Mouse (Mus musculus) forebrain, embryonic 10.5 days (tissue): ENCODE results near the gene Get4. TPM values are rescaled to one million over a fixed set of nuclear protein-coding genes. Genes with fewer than 3 reads are reported as not detected.

Experiments
- DNase-seq: peaks from one replicate; pipeline ENCODE4 v3.0.0-alpha.2; 2017; ENCODE audit warnings: low spot score; ENCODE audit errors: extremely low spot score
- H3K27ac ChIP-seq: fragments of 300-500 bp; sonication (generic); 2 replicates; pipeline ENCODE4 v1.5.1; 2016; ENCODE audit warnings: mild to moderate bottlenecking
- H3K27me3 ChIP-seq: fragments of 300-500 bp; sonication (generic); 2 replicates; pipeline ENCODE4 v1.6.1; 2016; ENCODE audit warnings: mild to moderate bottlenecking; ENCODE audit not compliant: poor library complexity, severe bottlenecking
- H3K36me3 ChIP-seq: fragments of 300-500 bp; sonication (generic); replicated peaks from 2 replicates; pipeline ENCODE4 v1.6.1; 2016; ENCODE audit warnings: mild to moderate bottlenecking, moderate library complexity
- H3K4me1 ChIP-seq: fragments of 300-500 bp; sonication (generic); 2 replicates; pipeline ENCODE4 v1.6.1; 2016
- H3K4me3 ChIP-seq: fragments of 300-500 bp; sonication (generic); 2 replicates; pipeline ENCODE4 v1.5.1; 2016; ENCODE audit warnings: mild to moderate bottlenecking, moderate library complexity
- H3K9me3 ChIP-seq: fragments of 300-500 bp; sonication (generic); 2 replicates; pipeline ENCODE4 v1.6.1; 2016; ENCODE audit warnings: mild to moderate bottlenecking, moderate library complexity
- WGBS: fragments of 180-500 bp; shearing (Covaris S2); methylation state at CpG from one replicate; pipeline ENCODE4 v1.1.7; 2016; 5-methylcytosine and 5-hydroxymethylcytosine counted together
- polyA plus RNA-seq: library from polyadenylated mRNA; unstranded; fragments of >200 nt; fragmentation: Nextera tagmentation; extraction: Ambion mirVana; gene quantifications from 2 replicates; pipeline ENCODE4 v1.2.1, GENCODE M21; 2016

Gene Get4
- polyA plus RNA-seq, 1 experiment from 2014 or later: 187 TPM

DNA sequence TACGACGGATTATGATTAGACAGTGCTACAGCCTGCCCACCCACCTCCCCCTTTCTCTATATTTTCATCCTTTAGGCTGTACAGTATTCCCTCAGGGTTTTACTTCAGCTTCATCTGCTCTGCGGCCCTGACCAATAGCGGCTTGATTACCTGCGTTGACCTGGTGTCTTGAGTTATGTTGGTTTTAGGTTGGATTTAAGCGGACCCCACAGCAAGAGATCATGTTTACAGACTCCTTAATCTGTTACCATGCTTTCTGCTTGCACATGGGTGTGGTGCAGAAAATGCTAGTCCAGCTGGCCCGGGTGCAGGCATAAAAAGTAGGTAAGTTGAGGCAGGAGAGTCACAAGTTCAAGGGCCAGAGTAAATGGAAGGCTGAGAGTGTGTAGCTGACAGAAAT is 845 bp upstream of the Get4 start:
- H3K9me3 ChIP-seq: no peaks in the 10 kb centered on the region
- peaks cover 31% of the 10 kb centered on the region for H3K4me1 ChIP-seq
- H3K27ac ChIP-seq: peak overlapping the region; percentile 94
- no peak for DNase-seq
- no peaks in the 10 kb centered on the region for H3K27me3 ChIP-seq
- peaks cover 62% of the 10 kb centered on the region for H3K36me3 ChIP-seq
- H3K4me3 ChIP-seq: peak overlapping the region; percentile 82; the same call in 1 of the 2 replicates
- 84% methylated on average over 7 of the region's 7 CpGs for WGBS

DNA sequence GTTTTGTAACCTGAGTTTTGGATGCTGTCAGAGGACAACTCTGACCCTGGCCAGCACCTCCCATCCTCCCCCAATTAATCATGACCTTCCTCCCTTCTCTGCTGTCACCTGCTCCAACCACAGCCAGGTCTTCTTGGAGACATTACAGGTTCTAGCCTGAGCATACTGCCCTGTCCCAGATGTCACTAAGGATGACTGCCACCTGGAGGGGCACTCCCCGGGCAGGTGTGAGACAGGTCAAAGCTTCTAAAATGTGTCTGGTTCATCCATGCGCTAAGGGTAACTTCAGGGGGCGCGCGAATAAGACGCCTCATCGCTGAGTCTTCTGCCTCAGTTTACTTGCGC is 416 bp upstream of the Get4 start:
- 1% methylated on average over 8 of the region's 8 CpGs for WGBS

DNA sequence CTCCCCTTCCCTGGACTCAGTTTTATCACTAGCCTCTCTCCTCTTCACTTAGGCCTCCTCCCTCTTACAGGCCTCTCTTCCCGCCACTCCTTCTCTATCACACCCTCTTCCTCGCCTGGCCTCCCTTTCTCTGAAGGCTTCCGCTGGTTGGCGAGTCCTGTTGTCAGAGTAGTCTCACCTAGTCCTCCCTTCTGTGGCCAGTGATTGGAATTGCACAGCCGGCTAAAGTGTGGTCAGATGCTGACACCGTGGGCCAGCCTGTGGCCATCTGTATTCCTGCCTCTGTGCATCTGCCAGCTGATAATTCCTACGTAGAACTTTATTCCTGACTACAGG is 754 bp downstream of the Get4 start:
- H3K4me1 ChIP-seq: peaks cover 36% of the 10 kb centered on the region
- H3K4me3 ChIP-seq: peak overlapping the region; percentile 82
- no peaks in the 10 kb centered on the region for H3K9me3 ChIP-seq
- H3K36me3 ChIP-seq: peaks cover 61% of the 10 kb centered on the region
- WGBS: 2% methylated on average over 7 of the region's 7 CpGs
- DNase-seq: no peak
- peak overlapping the region; percentile 94 for H3K27ac ChIP-seq
- no peaks in the 10 kb centered on the region for H3K27me3 ChIP-seq

More for the DNA sequence above, 416 bp upstream of the Get4 start:
- Histone ChIP-seq H3K27me3 (no peaks in the 10 kb centered on the region), H3K4me1 (peaks cover 31% of the 10 kb centered on the region), H3K27ac (peak overlapping the region; percentile 94), H3K4me3 (peak overlapping the region; percentile 82), H3K36me3 (peaks cover 61% of the 10 kb centered on the region), H3K9me3 (no peaks in the 10 kb centered on the region)
- DNase-seq: no peak

DNA sequence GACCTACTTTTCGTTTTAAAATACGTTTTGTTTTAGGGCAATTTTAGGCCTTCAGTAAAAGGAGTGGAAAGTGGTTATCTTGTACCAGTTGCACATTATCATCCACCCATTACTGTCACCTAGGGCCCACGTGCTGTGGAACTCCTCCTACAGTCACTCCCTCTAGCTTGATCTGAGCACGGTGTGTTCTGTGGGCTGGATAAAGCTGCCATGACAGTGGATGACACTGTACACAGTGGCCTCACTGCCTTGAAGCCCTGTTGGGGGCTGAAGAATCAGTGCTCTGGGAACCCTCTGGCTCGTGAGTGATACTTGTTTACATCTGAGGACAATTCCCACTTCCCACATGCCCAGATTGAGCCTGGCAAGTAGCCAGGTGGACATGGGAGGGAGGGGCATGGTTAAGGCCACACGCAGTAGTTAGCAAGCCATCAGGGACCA is 1.2 kb downstream of the Get4 start:
- Histone ChIP-seq H3K4me1 (peaks cover 36% of the 10 kb centered on the region), H3K4me3 (peak overlapping the region; percentile 82), H3K9me3 (no peaks in the 10 kb centered on the region), H3K27me3 (no peaks in the 10 kb centered on the region), H3K36me3 (peaks cover 61% of the 10 kb centered on the region), H3K27ac (peak overlapping the region; percentile 94)
- 18% methylated on average over 6 of the region's 6 CpGs for WGBS
- no peak for DNase-seq

DNA sequence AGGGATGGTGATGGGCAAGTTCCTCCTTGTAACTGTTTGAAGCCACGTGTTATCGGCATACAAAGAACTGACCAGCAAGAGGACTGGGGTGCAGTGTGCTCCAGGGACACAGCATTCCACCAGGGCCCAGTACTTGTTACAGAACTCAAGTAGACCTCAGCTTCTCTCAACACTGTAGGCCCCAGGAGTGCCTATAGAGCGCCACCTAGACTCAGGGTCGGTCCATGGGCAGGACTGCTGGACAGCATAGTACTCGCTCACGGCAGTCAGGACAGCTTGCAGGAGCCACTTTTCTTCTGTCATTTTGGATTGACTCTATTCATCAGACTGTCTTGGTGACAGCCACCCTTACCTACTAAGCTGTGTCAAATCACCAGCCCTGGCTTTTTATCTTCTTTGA is 2.8 kb downstream of the Get4 start:
- WGBS: 87% methylated on average over 6 of the region's 6 CpGs
- H3K4me1 ChIP-seq: peaks cover 36% of the 10 kb centered on the region
- H3K9me3 ChIP-seq: no peaks in the 10 kb centered on the region
- no peak overlapping the region for H3K27ac ChIP-seq
- H3K4me3 ChIP-seq: no peak overlapping the region
- H3K36me3 ChIP-seq: peaks cover 62% of the 10 kb centered on the region
- H3K27me3 ChIP-seq: no peaks in the 10 kb centered on the region
- DNase-seq: no peak

DNA sequence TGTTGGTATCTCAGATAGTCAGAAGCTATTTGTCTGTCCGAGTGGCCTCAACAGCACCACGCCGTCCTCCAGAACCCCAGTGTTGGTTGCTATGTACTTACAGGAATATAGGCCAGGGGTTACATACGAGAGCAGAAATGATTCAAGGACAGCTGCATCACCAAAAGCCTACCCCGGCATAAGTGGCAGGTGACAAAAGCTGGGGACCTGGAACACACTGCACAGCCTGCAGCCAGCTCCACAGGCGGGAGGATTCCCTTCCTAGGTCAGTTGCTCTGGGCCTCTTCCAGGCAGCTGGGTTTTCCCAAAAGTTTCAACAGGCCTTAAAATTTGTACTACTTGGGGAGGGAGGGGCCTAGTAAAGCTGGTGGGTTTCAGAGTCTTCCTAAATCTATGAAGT is 3.7 kb downstream of the Get4 start:
- H3K27ac ChIP-seq: no peak overlapping the region
- H3K4me3 ChIP-seq: no peak overlapping the region
- H3K9me3 ChIP-seq: no peaks in the 10 kb centered on the region
- H3K27me3 ChIP-seq: no peaks in the 10 kb centered on the region
- H3K4me1 ChIP-seq: peaks cover 36% of the 10 kb centered on the region
- DNase-seq: no peak
- WGBS: 92% methylated on average over 6 of the region's 6 CpGs
- peaks cover 62% of the 10 kb centered on the region for H3K36me3 ChIP-seq

DNA sequence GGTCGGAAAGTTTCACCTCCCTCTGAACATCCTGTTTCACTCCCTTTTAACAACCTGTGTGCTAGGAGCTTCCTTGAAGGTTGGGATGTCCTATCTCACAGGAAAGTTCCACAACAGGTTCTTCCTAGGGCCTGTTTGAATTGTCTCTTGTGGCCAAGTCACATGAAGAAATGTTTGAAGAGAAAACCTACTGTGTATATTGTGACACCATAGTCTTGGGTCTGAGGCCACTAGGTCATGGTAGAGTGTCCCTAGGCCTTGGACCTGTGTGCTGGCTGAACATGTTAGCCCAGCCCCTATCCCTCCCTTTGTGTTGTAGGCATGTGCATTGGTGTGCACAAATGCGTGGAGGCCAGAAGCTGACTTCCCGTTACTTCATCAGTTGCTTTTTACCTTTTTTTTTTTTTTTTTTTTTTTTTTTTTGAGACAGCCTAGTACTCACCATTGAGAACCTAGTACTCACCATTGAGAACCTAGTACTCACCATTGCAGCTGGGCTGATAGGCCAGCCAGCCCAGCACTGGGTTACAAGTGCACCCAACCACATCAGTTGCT is 4.2 kb downstream of the Get4 start:
- no peak overlapping the region for H3K4me3 ChIP-seq
- 88% methylated on average over 3 of the region's 3 CpGs for WGBS
- H3K4me1 ChIP-seq: peaks cover 35% of the 10 kb centered on the region
- H3K27ac ChIP-seq: no peak overlapping the region
- DNase-seq: no peak
- no peaks in the 10 kb centered on the region for H3K27me3 ChIP-seq
- peaks cover 67% of the 10 kb centered on the region for H3K36me3 ChIP-seq
- H3K9me3 ChIP-seq: no peaks in the 10 kb centered on the region

DNA sequence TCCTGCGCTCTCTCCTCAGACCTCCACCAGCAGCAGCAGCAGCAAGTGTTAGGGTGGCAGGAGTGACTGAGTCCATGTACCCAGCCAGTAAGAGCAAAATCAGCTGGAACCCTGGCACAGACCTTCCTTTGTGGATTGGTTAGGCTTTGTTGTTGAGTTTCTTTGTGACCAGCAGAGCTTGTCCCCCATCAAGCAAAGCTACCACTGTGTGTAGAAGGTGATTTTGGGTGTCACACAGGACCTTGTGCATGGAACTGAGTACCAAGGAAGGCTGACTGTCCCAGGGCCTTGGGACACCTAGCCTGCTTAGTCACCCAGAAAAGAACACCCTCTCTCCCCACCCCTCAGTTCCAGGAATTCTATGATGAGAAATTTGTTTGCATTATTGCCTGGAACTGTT is 5.1 kb downstream of the Get4 start:
- Histone ChIP-seq H3K4me1 (peaks cover 29% of the 10 kb centered on the region), H3K9me3 (no peaks in the 10 kb centered on the region), H3K36me3 (peaks cover 77% of the 10 kb centered on the region), H3K27me3 (no peaks in the 10 kb centered on the region), H3K4me3 (no peak overlapping the region), H3K27ac (no peak overlapping the region)
- no peak for DNase-seq
- WGBS: 86% methylated on average over 1 of the region's 1 CpGs

DNA sequence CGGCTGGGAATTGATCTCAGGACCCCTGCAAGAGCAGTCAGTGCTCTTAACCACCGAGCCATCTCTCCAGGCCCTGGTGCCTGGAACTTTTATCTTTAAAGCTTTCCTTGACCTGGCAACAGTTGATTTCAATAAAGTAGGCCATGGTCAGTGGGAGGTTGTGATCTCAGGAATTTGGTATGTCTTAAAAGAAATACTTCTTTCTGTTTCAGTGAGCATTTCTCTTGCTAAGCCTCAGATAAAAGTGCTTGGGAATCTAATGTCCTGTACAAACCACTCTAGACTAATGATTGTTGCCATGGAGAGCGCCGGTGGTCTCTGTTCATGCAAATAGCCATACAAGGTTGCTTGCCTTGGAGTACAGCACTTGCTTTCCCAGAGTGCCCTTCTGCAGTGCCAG is 5.7 kb downstream of the Get4 start:
- H3K27ac ChIP-seq: no peak overlapping the region
- no peak for DNase-seq

DNA sequence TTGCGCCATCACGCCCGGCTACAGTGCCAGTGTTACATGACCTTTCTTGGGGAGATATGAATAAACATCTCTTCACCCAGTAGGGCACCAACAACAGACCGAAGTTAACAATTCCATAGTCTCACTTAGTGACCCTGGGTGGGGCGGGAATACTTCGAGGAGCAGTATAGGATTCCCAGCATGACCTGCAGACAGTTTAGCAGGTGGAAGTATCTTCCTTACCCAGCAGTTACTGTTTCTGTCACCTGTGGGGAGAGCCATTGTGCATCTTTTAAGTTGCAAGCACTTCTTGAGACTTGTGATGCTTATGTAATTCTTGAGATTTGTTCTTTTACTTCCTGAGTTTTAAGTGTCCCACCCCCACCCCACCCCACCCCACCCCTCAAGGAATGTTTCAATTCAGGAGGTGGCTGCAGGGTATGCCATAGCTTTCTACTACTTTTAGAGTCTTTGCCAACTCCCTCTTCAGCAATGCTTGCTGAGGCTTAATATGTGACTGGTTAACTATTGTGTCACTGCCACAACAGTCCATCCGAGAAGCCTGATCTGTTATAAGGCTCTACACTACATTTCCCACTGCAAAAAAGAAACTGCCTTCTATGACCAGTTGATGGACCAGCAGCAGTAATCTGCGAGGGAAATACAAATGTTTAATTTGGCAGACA is 6.4 kb downstream of the Get4 start:
- Histone ChIP-seq H3K27ac (no peak overlapping the region), H3K9me3 (no peaks in the 10 kb centered on the region), H3K36me3 (peaks cover 89% of the 10 kb centered on the region), H3K4me3 (no peak overlapping the region), H3K4me1 (peaks cover 23% of the 10 kb centered on the region), H3K27me3 (no peaks in the 10 kb centered on the region)
- 89% methylated on average over 8 of the region's 8 CpGs for WGBS
- no peak for DNase-seq

More for the DNA sequence above, 5.7 kb downstream of the Get4 start:
- 84% methylated on average over 4 of the region's 4 CpGs for WGBS
- no peaks in the 10 kb centered on the region for H3K27me3 ChIP-seq
- H3K4me3 ChIP-seq: no peak overlapping the region
- H3K36me3 ChIP-seq: peaks cover 83% of the 10 kb centered on the region
- peaks cover 29% of the 10 kb centered on the region for H3K4me1 ChIP-seq
- no peaks in the 10 kb centered on the region for H3K9me3 ChIP-seq

DNA sequence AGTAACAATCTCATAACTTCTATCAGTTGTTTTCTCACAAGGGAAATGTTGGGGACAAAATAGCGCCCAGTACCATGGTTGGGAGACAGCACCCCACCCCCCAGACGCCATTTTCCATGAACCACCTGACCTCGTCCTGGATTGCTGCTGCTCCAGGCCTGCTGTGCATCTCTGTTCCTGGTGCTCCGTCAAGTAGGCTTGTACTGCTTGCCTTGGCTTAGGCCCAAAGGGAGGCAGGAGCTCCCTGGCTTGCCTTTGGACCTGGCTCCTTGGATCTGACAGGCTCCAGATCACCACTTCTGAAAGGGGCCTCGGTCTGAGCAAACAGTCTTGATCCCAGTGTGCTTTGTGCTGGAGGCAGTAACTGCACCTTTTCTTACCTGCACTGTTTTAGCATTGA is 7.7 kb downstream of the Get4 start:
- no peak for DNase-seq
- no peaks in the 10 kb centered on the region for H3K27me3 ChIP-seq
- WGBS: 91% methylated on average over 5 of the region's 5 CpGs
- H3K36me3 ChIP-seq: peaks cover 97% of the 10 kb centered on the region
- no peak overlapping the region for H3K27ac ChIP-seq
- peaks cover 9% of the 10 kb centered on the region for H3K4me1 ChIP-seq
- no peaks in the 10 kb centered on the region for H3K9me3 ChIP-seq
- no peak overlapping the region for H3K4me3 ChIP-seq

DNA sequence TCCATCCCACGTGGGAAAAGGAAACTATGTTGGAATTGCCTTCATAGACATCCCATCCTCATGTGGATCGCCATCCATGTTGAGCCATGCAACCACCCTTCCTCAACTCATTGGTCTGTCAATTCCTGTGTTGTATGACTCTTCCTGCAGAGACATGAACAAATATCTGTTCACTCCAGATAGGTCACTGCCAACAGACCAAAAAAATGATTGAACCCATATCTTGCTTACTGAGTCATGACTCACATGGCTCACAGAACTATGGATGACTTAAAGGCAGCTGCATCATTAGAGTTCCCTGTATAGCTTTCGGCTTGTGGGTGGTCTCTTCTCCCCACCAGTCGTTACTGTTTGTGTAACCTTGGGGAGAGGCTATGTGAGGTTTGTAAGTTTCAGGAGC is 9.3 kb downstream of the Get4 start:
- Histone ChIP-seq H3K27ac (no peak overlapping the region), H3K36me3 (peaks cover 98% of the 10 kb centered on the region), H3K4me1 (peaks cover 5% of the 10 kb centered on the region; the same call in 1 of the 2 replicates), H3K4me3 (no peak overlapping the region), H3K9me3 (no peaks in the 10 kb centered on the region), H3K27me3 (no peaks in the 10 kb centered on the region)
- 93% methylated on average over 4 of the region's 4 CpGs for WGBS
- DNase-seq: no peak

DNA sequence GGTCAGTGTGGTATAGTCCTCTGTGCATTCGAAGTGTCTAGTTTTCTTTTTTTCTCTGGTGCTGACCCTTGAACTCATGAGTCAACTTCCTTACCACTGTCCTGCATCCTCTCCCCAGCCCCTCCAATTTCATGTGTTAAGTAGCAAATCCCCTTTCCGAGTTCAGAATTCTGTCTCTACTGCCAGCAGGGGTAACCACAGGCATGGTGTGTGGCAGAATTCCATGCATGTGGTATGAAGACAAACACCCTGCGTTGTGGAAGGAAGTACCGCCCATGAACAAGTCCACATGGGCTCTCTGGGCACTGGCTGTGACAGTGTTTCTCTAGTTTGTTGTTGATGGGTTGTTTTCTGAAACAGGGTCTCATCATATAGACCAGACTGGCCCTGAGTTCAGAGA is 15.5 kb downstream of the Get4 start:
- no peaks in the 10 kb centered on the region for H3K27me3 ChIP-seq
- no peak for DNase-seq
- H3K9me3 ChIP-seq: no peaks in the 10 kb centered on the region
- H3K27ac ChIP-seq: no peak overlapping the region
- H3K4me1 ChIP-seq: peaks cover 19% of the 10 kb centered on the region
- peaks cover 78% of the 10 kb centered on the region for H3K36me3 ChIP-seq
- H3K4me3 ChIP-seq: no peak overlapping the region
- WGBS: 93% methylated on average over 4 of the region's 4 CpGs
